Mouse (Mus musculus): ENCODE results near the gene Olfr58. TPM values are rescaled to one million over a fixed set of nuclear protein-coding genes. Genes with fewer than 3 reads are reported as not detected.
"Not testable (repeated sequence)": the region's sequence is repeated elsewhere in the genome, so short reads cannot be mapped to it uniquely, and the experiment has no call there.

Gene Olfr58
- total RNA-seq (2021), result not detected
- long read RNA-seq, result 0 reads

- no peak for DNase-seq (ENCODE audit: low spot score in 2 of 2)
These were observed at the start of gene Olfr58 for GRCm38 (mm10) chr9:19779983-19780382. Gene Olfr58, plus strand, starts transcription at chr9:19780283.

GRCm38 (mm10) chr9:19769136-19769535 lies 10.9 kb upstream of the Olfr58 start:
- no peak for DNase-seq (ENCODE audit: low spot score in 2 of 2)

GRCm38 (mm10) chr9:19769701-19770100 lies 10.4 kb upstream of the Olfr58 start:
- DNase-seq (ENCODE audit: low spot score in 2 of 2), result no peak

DNA sequence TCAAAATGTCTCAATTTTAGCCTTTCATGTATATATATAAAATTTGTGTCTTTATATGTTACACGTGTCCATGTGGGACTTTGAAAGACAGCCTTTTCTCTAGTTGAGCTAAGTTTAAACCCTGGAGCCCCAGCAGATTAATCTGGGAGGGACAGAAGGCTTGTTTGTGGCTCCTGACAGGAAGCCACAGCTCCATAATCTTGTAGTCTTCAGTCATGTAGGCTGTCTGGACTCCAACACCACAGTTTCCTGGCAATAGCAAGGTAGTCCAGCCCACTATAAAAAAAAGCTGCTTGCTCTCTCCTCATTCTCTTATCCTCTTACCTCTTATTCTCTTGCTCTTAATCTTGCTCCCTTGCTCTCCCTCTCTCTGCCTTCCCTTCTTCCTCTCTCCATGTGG lies 22.9 kb downstream of the Olfr58 start:
- no peak for DNase-seq (ENCODE audit: low spot score in 2 of 2)

GRCm38 (mm10) chr9:19804606-19805005 lies 24.5 kb downstream of the Olfr58 start, which contains the start of gene Olfr859:
Gene Olfr859, plus strand, starts transcription at chr9:19804906.
- DNase-seq (ENCODE audit: low spot score in 2 of 2), result not testable (repeated sequence)

Other genes with a start within 250 kb of the Olfr58 start
- gene Olfr853, start 239.2 kb upstream of the Olfr58 start, total RNA-seq (2021), result not detected
- not detected for gene Olfr854, start 212.9 kb upstream of the Olfr58 start, total RNA-seq (2021)
- not detected for gene Olfr855, start 197.7 kb upstream of the Olfr58 start, total RNA-seq (2021)
- 10 to 100 TPM; 19.5 to 21.9 TPM for gene Zfp317, start 158.2 kb upstream of the Olfr58 start, total RNA-seq (2021)
- gene Olfr857, start 70.8 kb upstream of the Olfr58 start, total RNA-seq (2021), result not detected
- not detected for gene Olfr859, start 24.6 kb downstream of the Olfr58 start, total RNA-seq (2021)
- not detected for gene Olfr860, start 69.5 kb downstream of the Olfr58 start, total RNA-seq (2021)
- gene Olfr862, start 107.7 kb downstream of the Olfr58 start, total RNA-seq (2021), result not detected
- not detected for gene Olfr77, start 136.6 kb downstream of the Olfr58 start, total RNA-seq (2021)
- gene Olfr866, start 247.8 kb downstream of the Olfr58 start, total RNA-seq (2021), result not detected